Mouse (Mus musculus): ENCODE measurements at regions not wholly inside any gene's neighbourhood (a gene's known extent, or its start where the extent isn't known, plus 50 kb on each side); places are given as distances from the start of the nearest gene placed in this dataset.

DNA sequence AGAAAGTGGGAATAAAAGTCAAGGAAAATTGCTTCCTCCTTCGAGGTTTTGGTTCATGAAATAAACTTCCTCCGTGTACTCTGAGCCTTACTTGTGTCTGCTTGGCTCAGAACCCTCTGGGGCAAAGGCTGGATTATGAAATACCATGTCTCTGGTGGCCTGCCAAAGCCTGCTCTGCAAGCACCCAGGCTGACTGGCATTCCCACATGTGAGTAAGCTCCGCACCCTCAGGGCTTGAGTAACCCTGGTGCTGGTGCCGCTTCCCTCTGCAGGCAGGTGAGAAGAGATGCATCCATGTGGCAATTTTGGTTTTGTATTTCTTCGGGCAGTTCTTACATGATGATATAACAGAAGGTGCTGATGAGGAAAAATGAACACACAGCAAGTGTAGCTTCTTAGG lies 66.0 kb downstream of the Nr2f2 start:
- TF ChIP-seq CTCF (IDR thresholded peaks at IDR 0.05; ENCODE audit: borderline replicate concordance, extremely low read depth, insufficient read depth, insufficient read length) (no peak), POLR2A (IDR thresholded peaks at IDR 0.05; ENCODE audit: borderline replicate concordance, extremely low read depth, insufficient read depth, insufficient read length, poor library complexity, severe bottlenecking) (no peak)
